16 mouse cellular contexts compared by ENCODE assay signal in the genomic region with DNA sequence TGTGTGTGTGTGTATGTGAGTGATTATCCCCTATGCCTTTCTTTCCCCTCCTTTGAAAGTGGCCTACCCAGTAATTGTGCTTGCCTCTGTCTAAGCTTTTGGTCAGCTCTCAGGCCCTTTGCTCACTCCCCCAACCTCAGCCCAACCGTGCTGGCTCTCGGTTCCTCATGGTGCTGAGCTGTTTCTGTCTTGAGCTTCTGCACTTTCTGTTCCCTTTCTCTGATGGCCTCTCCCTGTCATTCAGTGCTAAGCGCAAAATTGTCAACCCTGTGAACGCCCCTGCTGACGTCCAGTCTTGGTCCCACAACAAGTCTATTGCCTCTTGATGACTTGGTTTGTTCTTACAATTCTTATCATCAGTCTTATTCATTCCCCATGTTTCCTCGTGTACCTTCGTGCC. TPM values are rescaled to one million over a fixed set of nuclear protein-coding genes. Genes with fewer than 3 reads are reported as not detected.
DNase-seq lines count a peak whose midpoint lies in the region; ATAC-seq and TF ChIP-seq lines count a peak whose summit lies in the region.
"Had no signal": no experiment of that assay in that cellular context is flagged by ENCODE, and none has a peak within 500 bp of the region (broad histone marks: within the 10 kb centered on the region; RNA-seq: fewer than 3 reads in every experiment).

No protein-coding gene starts in this region.

- DNase-seq in heart, adult 11 months, result peak; percentile 96
- DNase-seq in lung, postnatal 10 days, result peak; percentile 8
- no peak for DNase-seq in lung, postnatal 0 days (ENCODE audit: low spot score)
- DNase-seq in cerebellum, adult 9-11 months, result no peak
- no peak for DNase-seq in gastrocnemius, adult 2 months
- no peak for DNase-seq in thymus, adult 18-20 months
- DNase-seq: cerebellum, adult 18-20 months; kidney, adult 8-10 months; lung, embryonic 14.5 days; thymus, postnatal 4 days had no signal

- no peaks in the 10 kb centered on the region for H3K9me3 ChIP-seq in heart, embryonic 11.5 days (replicated peaks; ENCODE audit: control insufficient read depth, low read length)
- no peaks in the 10 kb centered on the region for H3K9me3 ChIP-seq in lung, postnatal 0 days (ENCODE audit: low read length)
- H3K9me3 ChIP-seq: embryonic facial prominence, embryonic 13.5 days; limb, embryonic 12.5 days; midbrain, embryonic 10.5 days had no signal

- H3K4me3 ChIP-seq in heart, embryonic 11.5 days (ENCODE audit: low read depth, low read length), result no peak overlapping the region
- H3K4me3 ChIP-seq in lung, postnatal 0 days (ENCODE audit: low read depth, low read length), result no peak overlapping the region
- H3K4me3 ChIP-seq in olfactory bulb, adult 2 months (ENCODE audit: insufficient read depth, low read depth, low read length), result no peak overlapping the region
- H3K4me3 ChIP-seq in gastrocnemius, adult 2 months, result no peak overlapping the region
- H3K4me3 ChIP-seq: embryonic facial prominence, embryonic 13.5 days; limb, embryonic 12.5 days; midbrain, embryonic 10.5 days had no signal

- no peak for TF ChIP-seq EP300 in lung, postnatal 0 days (IDR thresholded peaks at IDR 0.05)

- no peak overlapping the region for H3K27ac ChIP-seq in heart, embryonic 11.5 days (ENCODE audit: low read depth, low read length)
- H3K27ac ChIP-seq in lung, postnatal 0 days (ENCODE audit: low read length), result no peak overlapping the region
- H3K27ac ChIP-seq in olfactory bulb, adult 2 months (ENCODE audit: insufficient read depth, low read depth, low read length), result peak overlapping the region; percentile 93
- H3K27ac ChIP-seq in gastrocnemius, adult 2 months, result no peak overlapping the region
- H3K27ac ChIP-seq: embryonic facial prominence, embryonic 13.5 days; limb, embryonic 12.5 days; midbrain, embryonic 10.5 days had no signal

- no peak for TF ChIP-seq POLR2A in olfactory bulb, adult 2 months (IDR thresholded peaks at IDR 0.05; ENCODE audit: insufficient read depth, low read depth, low read length)

- no peak overlapping the region for H3K4me2 ChIP-seq in heart, embryonic 11.5 days
- no peak overlapping the region for H3K4me2 ChIP-seq in lung, postnatal 0 days (replicated peaks; ENCODE audit: low read depth, low read length)
- H3K4me2 ChIP-seq: embryonic facial prominence, embryonic 13.5 days; limb, embryonic 12.5 days; lung, embryonic 14.5 days had no signal

- H3K4me1 ChIP-seq in heart, embryonic 11.5 days (ENCODE audit: control insufficient read depth, insufficient read depth, low read length), result peaks cover 3% of the 10 kb centered on the region; the same call in 1 of the 2 replicates
- H3K4me1 ChIP-seq in lung, postnatal 0 days (ENCODE audit: insufficient read depth, low read depth, low read length), result no peaks in the 10 kb centered on the region
- peaks cover 4% of the 10 kb centered on the region for H3K4me1 ChIP-seq in olfactory bulb, adult 2 months (ENCODE audit: control insufficient read depth, insufficient read depth, low read length)
- H3K4me1 ChIP-seq: embryonic facial prominence, embryonic 13.5 days; limb, embryonic 12.5 days; midbrain, embryonic 10.5 days had no signal

- no peak for ATAC-seq in heart, embryonic 11.5 days (replicated peaks; ENCODE audit: insufficient number of reproducible peaks, low FRiP score, low TSS enrichment)
- ATAC-seq in lung, postnatal 0 days, result no peak
- ATAC-seq: hindbrain, embryonic 16.5 days had no signal

- WGBS in heart, embryonic 11.5 days (ENCODE audit: insufficient replicate concordance), result 44% methylated on average over 7 of the region's 7 CpGs
- WGBS in lung, postnatal 0 days, result 66% methylated on average over 7 of the region's 7 CpGs
- 63% methylated on average over 7 of the region's 7 CpGs for WGBS in olfactory bulb, adult 2 months

- no peaks in the 10 kb centered on the region for H3K27me3 ChIP-seq in heart, embryonic 11.5 days (ENCODE audit: control insufficient read depth, insufficient read depth, low read length)
- H3K27me3 ChIP-seq in lung, postnatal 0 days (replicated peaks; ENCODE audit: insufficient read depth, low read length), result no peaks in the 10 kb centered on the region
- H3K27me3 ChIP-seq: embryonic facial prominence, embryonic 13.5 days; limb, embryonic 12.5 days had no signal

- H3K9ac ChIP-seq in heart, embryonic 11.5 days (ENCODE audit: low read depth, low read length), result no peak overlapping the region
- H3K9ac ChIP-seq in lung, postnatal 0 days (replicated peaks; ENCODE audit: low read depth), result no peak overlapping the region
- H3K9ac ChIP-seq: embryonic facial prominence, embryonic 13.5 days; limb, embryonic 12.5 days; lung, embryonic 14.5 days had no signal

- no peak for TF ChIP-seq CTCF in lung, postnatal 0 days (IDR thresholded peaks at IDR 0.05)
- no peak for TF ChIP-seq CTCF in olfactory bulb, adult 2 months (IDR thresholded peaks at IDR 0.05; ENCODE audit: insufficient read depth, low read depth, low read length)
- no peak for TF ChIP-seq CTCF in gastrocnemius, adult 2 months (IDR thresholded peaks at IDR 0.05)

- no peaks in the 10 kb centered on the region for H3K36me3 ChIP-seq in heart, embryonic 11.5 days (ENCODE audit: control insufficient read depth, insufficient read depth, low read length)
- no peaks in the 10 kb centered on the region for H3K36me3 ChIP-seq in lung, postnatal 0 days (ENCODE audit: insufficient read depth, low read length)
- H3K36me3 ChIP-seq: embryonic facial prominence, embryonic 13.5 days; limb, embryonic 12.5 days; midbrain, embryonic 10.5 days had no signal

- intact Hi-C loops in gastrocnemius, adult 2 months (cut with DNase I), result no loop called here

RNA-seq across cellular contexts. Expression of a gene that starts 19.4 kb away (rescaled TPM):
- 7.3 and 8.0 TPM in 2 replicates for polyA plus RNA-seq in heart, embryonic 11.5 days (2014; fragmentation: Nextera tagmentation; extraction: Ambion mirVana)
- 4.5 and 6.2 TPM in 2 replicates for polyA plus RNA-seq in lung, postnatal 0 days (2015; fragmentation: Nextera tagmentation; extraction: Ambion mirVana)
- polyA plus RNA-seq in olfactory bulb, adult 2 months (2012; ENCODE audit: insufficient read depth, insufficient read length, low replicate concordance, missing spikeins), result 134 and 206 TPM in 2 replicates
- total RNA-seq in gastrocnemius, adult 2 months (2021), result 10 to 100 TPM; 40.5 to 42.0 TPM

Comparison
In these comparisons a context has a peak if more than half of its experiments do, and no peak if none do; other contexts are left out.
1. DNase-seq: peak in heart, adult 11 months (single experiment) and lung, postnatal 10 days (single experiment); none in lung, postnatal 0 days (single experiment), cerebellum, adult 9-11 months (single experiment), gastrocnemius, adult 2 months (single experiment) and thymus, adult 18-20 months (0 of 2).
2. RNA of a gene that starts 19.4 kb away (polyA plus RNA-seq): 134 to 206 TPM in olfactory bulb, adult 2 months; 7.3 to 8.0 TPM in heart, embryonic 11.5 days and 4.5 to 6.2 TPM in lung, postnatal 0 days; every median in the first group is over 10 times any median in the second.